Mouse (Mus musculus) thymus, adult 2 months (tissue): ENCODE measurements around the gene Celf5.

ENCODE experiments used
- CTCF ChIP-seq: fragments of 200-500 bp; IDR thresholded peaks from 2 replicates; pipeline ENCODE4 v1.5.1; 2012; ENCODE audit warnings: mild to moderate bottlenecking, control low read depth, low read length, moderate library complexity, borderline replicate concordance; ENCODE audit not compliant: control insufficient read depth, poor library complexity, insufficient read depth; ENCODE audit errors: extremely low read depth
- POLR2A ChIP-seq: fragments of 200-500 bp; IDR thresholded peaks from 2 replicates; pipeline ENCODE4 v1.6.1; 2012; ENCODE audit warnings: mild to moderate bottlenecking, low read length, control low read depth, moderate library complexity; ENCODE audit not compliant: control insufficient read depth, poor library complexity, insufficient read depth; ENCODE audit errors: extremely low read depth

DNA sequence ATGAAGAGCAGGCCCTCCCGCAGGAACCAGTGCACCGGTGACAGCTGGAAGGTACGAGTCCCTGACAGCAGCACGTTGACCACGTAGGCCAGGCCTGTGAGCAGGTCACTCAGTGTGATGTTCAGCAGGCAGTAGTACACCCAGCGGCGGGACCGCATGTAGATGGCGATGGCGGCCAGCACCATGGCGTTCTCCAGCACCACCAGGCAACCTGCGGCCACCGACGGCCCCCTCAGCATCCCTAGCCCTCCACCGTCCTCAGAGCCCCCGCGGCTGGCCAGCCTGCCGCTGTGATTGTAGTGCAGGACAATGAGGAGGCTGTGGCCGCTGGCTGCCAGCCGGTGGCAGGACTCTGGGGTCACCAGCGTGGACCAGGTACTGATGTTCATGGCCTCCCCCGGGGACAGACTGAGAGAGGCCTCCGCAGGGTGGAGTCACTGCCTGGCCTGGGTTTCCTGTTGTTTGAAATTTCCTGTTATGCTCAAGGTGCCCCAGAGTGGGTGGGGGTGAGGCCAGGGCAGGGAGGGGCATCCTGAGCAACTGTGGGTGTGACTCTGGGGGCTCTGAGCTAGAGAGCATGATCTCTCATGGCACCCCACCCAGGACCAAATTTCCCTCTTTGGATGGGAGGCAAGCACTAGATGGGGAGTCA is 16.9 kb upstream of the Celf5 start:
- TF ChIP-seq POLR2A (peak; percentile 71; the same call in 1 of the 2 replicates), CTCF (no peak)
